Comparison of ENCODE assay signal across 15 mouse cellular contexts in genomic region chr12:9118576-9118975, GRCm38 (mm10).
"Had no signal": no experiment of that assay in that cellular context is flagged by ENCODE, and none has a peak within 500 bp of the region (broad histone marks: within the 10 kb centered on the region; RNA-seq: fewer than 3 reads in every experiment).

No protein-coding gene starts in this region.

- ATAC-seq: lung, postnatal 0 days; midbrain, embryonic 16.5 days had no signal

- H3K36me3 ChIP-seq: limb, embryonic 13.5 days; liver, embryonic 15.5 days; stomach, embryonic 15.5 days had no signal

- H3K9ac ChIP-seq: limb, embryonic 13.5 days; liver, embryonic 15.5 days; stomach, embryonic 15.5 days had no signal

- H3K9me3 ChIP-seq: liver, embryonic 15.5 days; stomach, embryonic 15.5 days had no signal

- H3K27ac ChIP-seq: kidney, postnatal 0 days; layer of hippocampus, adult 2 months; limb, embryonic 13.5 days; liver, embryonic 15.5 days; stomach, embryonic 15.5 days had no signal

- H3K4me3 ChIP-seq: layer of hippocampus, adult 2 months; limb, embryonic 13.5 days; liver, embryonic 15.5 days; stomach, embryonic 15.5 days had no signal

- DNase-seq: kidney, adult 11 months; kidney, adult 9 months; kidney, postnatal 4 days; lung, adult 2 months; lung, postnatal 36 days; thymus, adult 2 months; thymus, postnatal 25 days had no signal

- H3K27me3 ChIP-seq: limb, embryonic 13.5 days; liver, embryonic 15.5 days; stomach, embryonic 15.5 days had no signal

- H3K4me1 ChIP-seq: limb, embryonic 13.5 days; liver, embryonic 15.5 days; stomach, embryonic 15.5 days had no signal

- H3K4me2 ChIP-seq: limb, embryonic 13.5 days; liver, embryonic 11.5 days; liver, embryonic 15.5 days; stomach, embryonic 15.5 days had no signal
